Mouse (Mus musculus): ENCODE measurements around the gene Bhlha15.

- TF ChIP-seq ETS1 (IDR thresholded peaks at IDR 0.05; ENCODE audit: low read depth, low read length): no peak
- TF ChIP-seq MEF2A (IDR thresholded peaks at IDR 0.05; ENCODE audit: extremely low read depth, insufficient replicate concordance, low read depth, low read length, poor library complexity, severe bottlenecking): no peak
- TF ChIP-seq POLR2A (IDR thresholded peaks at IDR 0.05; ENCODE audit: control insufficient read depth in 1 of 2, insufficient read depth in 1 of 2, low read depth in 1 of 2, low read length in 2 of 2, poor library complexity in 1 of 2): no peak
- TF ChIP-seq CTCF (IDR thresholded peaks at IDR 0.05 in 2 of 3, conservative IDR thresholded peaks at IDR 0.05 in 1 of 3; ENCODE audit: control insufficient read depth in 1 of 3, insufficient read depth in 1 of 3, low read depth in 2 of 3, low read length in 3 of 3, poor library complexity in 1 of 3, severe bottlenecking in 1 of 3): no peak
- TF ChIP-seq NRF1 (IDR thresholded peaks at IDR 0.05; ENCODE audit: insufficient read depth, low read depth, low read length, poor library complexity, severe bottlenecking): no peak
- TF ChIP-seq TAL1 (IDR thresholded peaks at IDR 0.05; ENCODE audit: low read length): no peak
- TF ChIP-seq CHD2 (IDR thresholded peaks at IDR 0.05; ENCODE audit: low read length): no peak
- no peak for TF ChIP-seq USF1 (IDR thresholded peaks at IDR 0.05; ENCODE audit: low read depth, low read length)
- no peak for TF ChIP-seq ZKSCAN1 (IDR thresholded peaks at IDR 0.05; ENCODE audit: low read depth, low read length)
- no peak for TF ChIP-seq MAZ (IDR thresholded peaks at IDR 0.05; ENCODE audit: low read depth, low read length)
- TF ChIP-seq GATA1 (IDR thresholded peaks at IDR 0.05; ENCODE audit: low read depth, low read length): no peak
- no peak for TF ChIP-seq MAFK (IDR thresholded peaks at IDR 0.05; ENCODE audit: borderline replicate concordance, low read depth, low read length)
- no peak for TF ChIP-seq HCFC1 (IDR thresholded peaks at IDR 0.05; ENCODE audit: low read depth, low read length)
These were observed 940 bp downstream of the Bhlha15 start for GRCm38 (mm10) chr5:144191026-144191425.

Measured in MEL (cell line).